14 mouse cellular contexts compared by ENCODE assay signal in the genomic region with DNA sequence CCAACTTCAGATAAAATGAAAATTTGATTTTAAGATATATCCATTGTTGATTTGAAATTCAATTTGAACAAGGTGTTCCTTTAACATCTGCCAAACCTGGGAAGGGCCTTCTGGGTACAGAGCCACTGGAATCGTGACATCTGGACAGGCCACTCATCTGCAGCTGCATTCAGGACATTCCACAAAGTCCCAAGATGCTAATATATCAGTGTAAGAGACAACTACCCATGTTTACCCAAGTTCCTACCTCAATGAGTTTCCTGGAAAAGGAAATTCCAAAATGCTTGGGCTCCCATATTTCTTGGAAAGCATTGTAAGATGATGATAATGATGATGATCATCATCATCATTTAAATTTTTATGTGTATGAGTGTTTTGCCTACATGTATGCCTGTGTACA.
"Had no signal": no experiment of that assay in that cellular context is flagged by ENCODE, and none has a peak within 500 bp of the region (broad histone marks: within the 10 kb centered on the region; RNA-seq: fewer than 3 reads in every experiment).

No protein-coding gene starts in this region.

- DNase-seq: gastrocnemius, postnatal 14 days; gastrocnemius, postnatal 36 days; heart, adult 11 months; heart, adult 2 months; heart, postnatal 14 days; heart, postnatal 36 days; kidney, adult 11 months; kidney, adult 2 months; kidney, adult 9 months; kidney, postnatal 14 days; kidney, postnatal 36 days; layer of hippocampus, adult 9-11 months; layer of hippocampus, postnatal 36 days; left cerebral cortex, postnatal 4 days had no signal
